Mouse (Mus musculus): ENCODE measurements at regions not wholly inside any gene's neighbourhood (a gene's known extent, or its start where the extent isn't known, plus 50 kb on each side); places are given as distances from the start of the nearest gene placed in this dataset.

DNA sequence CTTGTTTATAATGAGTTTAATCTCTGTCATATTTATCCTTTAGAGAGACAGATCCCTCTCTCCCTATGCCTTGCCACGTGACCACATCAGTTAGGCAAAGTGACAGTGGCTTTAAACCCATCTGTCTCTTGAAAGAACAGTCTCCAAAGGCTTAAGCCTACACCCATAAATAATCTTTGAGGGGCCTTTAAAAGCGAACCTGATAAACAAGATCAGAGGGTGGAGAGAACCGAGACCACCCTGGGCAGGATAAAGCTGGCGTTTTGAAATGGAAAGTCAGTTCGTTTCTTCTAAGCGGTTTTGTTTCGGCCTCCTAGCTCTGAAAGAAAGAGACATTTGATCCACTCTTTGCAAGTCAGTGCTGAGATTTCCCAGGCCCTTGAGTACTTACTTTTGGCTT, 149.5 kb downstream of the Ackr3 start:
- DNase-seq = no peak

GRCm38 (mm10) chr1:90356567-90356966, 152.8 kb downstream of the Ackr3 start:
- no peak for DNase-seq

- DNase-seq = no peak
Observed at GRCm38 (mm10) chr1:90357391-90357790, 153.6 kb downstream of the Ackr3 start.

DNA sequence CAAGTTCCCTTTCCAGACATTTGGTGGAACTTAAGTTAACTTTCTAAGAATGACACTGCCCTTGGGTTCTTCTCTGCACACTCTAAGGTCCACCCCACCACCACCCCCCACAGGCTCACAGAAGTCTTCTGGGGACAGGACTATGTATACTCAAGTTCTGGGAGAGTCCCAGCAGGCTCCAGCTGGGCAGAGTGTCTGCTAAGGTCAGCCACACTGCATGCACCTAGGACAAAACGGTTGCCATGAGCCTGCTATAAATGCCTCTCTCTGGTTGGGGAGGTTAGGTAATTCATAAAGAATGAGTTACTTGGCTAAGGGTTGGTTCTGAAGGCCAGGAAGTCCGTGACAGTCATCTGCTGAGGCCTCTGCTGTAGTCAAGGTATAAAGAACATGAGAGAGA, 155.2 kb downstream of the Ackr3 start:
- no peak for DNase-seq

DNA sequence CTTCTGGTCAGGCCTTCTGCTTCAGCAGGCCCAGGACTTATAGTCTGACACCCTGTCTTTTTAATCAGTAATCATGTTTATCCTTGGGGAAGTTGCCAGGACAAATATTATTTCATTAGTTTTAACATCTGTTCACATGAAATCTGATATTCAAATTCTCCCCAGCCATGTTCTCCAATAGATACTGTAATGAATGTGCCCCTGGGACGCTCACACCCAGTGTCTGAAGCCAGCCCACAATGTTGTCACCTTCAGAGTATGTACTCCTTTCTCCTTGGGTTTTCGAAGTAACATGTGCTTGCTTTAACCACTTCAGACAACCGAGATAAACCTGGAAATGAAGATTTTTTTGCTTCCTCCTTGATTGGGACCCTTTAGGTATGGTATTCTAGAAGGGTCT, 156.3 kb downstream of the Ackr3 start:
- no peak for DNase-seq

- DNase-seq = no peak
Observed at GRCm38 (mm10) chr1:90364444-90364843, 160.7 kb downstream of the Ackr3 start.

GRCm38 (mm10) chr1:90368581-90368980, 164.8 kb downstream of the Ackr3 start:
- DNase-seq = no peak

- no peak for DNase-seq
Observed at GRCm38 (mm10) chr1:90369287-90369686, 165.5 kb downstream of the Ackr3 start.

DNA sequence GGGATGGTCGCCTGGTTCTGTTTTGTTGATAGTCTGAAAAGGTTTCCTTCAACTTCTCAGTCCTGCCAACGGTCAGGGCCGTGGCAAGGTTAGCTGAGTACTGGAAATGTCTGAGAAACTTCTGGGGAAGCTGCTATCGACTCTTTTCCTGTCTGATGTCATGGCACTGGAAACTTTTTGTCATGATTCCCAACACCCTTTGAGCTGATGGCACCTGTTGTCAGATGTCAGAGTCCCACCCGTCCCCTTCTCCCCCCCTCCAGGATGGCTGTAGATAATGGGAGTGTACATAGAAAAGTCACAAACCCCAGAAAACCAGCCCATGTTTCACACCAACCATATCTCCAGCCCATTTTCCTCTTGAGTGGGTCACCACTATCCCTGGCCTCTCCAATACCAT, 167.0 kb downstream of the Ackr3 start:
- no peak for DNase-seq

GRCm38 (mm10) chr1:90373001-90373400, 169.2 kb downstream of the Ackr3 start:
- no peak for DNase-seq

DNA sequence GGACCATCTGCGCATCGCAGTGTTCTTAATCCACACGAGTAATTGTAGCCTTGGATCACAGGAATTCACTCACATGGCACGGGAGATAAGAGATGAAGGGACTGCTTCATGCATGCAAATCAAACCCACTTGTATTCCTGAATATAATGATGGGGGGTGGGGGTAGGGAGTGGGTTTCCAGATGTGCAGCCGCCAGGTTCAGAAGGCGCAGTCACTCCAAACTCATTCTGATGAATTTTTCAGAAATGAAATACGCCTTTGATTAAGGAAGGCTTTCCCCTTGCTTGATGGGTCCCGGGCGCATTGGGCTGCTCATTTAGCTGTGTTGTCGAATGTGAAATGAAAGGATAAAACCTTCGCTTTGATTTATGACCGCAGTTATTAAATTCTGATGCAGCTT, 170.7 kb downstream of the Ackr3 start:
- DNase-seq = no peak

DNA sequence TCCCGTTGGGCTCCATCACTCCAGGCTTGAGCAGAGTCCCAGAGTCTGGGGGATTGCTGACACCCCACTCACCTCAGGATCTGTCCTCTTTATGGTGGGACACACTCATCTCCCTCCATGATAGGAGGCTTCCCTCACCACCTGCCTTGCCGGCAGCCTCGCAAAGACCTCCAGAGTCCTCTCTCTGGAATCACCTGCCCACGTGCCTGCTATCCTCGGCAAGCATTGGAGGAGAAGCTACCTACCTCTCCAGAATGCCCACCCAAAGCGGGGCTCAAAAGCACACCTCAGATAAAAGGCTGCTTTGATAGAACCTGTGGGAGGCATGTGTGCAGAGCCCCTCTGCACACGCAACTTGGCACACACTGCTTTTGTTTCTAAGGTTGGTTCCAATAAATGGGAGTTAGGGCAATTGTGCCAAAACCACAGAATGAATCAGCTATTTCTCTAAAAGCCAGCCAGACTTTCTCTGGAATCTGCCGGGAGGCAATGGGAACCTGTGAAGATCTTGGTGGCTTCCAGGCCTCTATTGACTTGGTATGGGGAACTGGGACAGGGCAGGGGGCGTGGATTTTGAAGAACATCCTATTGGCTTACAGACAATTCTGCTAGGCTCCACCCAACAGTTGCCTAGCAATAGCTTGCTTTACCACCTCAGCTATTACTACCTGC, 176.4 kb downstream of the Ackr3 start:
- no peak for DNase-seq

GRCm38 (mm10) chr1:90382941-90383470, 179.2 kb downstream of the Ackr3 start:
- no peak for DNase-seq

- no peak for DNase-seq
Observed at GRCm38 (mm10) chr1:90385024-90385423, 181.2 kb downstream of the Ackr3 start.

DNA sequence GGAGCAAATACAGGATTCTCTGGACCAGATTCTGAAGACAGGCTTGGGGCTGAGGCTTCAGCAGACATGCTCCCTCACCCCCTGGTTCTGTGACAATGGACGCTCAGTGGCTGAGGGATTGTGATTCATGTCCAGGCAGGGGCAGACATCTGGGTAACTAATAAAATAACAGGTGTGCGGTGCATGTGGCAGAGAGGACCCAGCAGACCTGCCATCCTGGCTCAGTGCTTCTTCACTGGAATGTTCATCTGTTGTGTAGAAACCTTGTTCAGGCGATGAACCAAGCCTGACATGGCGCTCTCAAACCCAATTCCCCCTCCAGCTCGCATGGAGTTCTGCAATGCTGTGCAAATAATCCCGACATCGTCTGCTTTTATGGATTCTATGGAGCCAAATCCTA, 183.0 kb downstream of the Ackr3 start:
- DNase-seq = no peak

- DNase-seq = no peak
Observed at GRCm38 (mm10) chr1:90390422-90390821, 186.6 kb downstream of the Ackr3 start.

GRCm38 (mm10) chr1:90393861-90394260, 190.1 kb downstream of the Ackr3 start:
- no peak for DNase-seq

- no peak for DNase-seq
Observed at GRCm38 (mm10) chr1:90395331-90396016, 191.7 kb downstream of the Ackr3 start.

DNA sequence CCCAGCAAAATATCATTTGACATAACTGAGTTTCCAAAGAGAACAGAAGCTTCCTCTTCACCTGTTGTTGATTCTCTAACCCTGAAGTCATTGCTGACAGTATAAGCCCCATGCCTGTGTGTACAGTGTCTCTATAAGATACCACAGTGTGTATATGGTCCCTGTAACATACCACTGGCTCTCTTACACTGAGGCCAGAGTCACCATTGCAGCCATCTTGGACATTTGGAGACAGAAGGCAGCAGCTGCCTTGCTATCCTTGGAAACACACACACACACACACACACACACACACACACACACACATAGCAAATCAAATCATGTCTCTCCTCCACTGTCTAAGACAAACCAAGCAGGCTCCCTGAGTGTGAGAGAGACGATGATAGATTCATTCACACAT, 192.9 kb downstream of the Ackr3 start:
- no peak for DNase-seq

GRCm38 (mm10) chr1:90397355-90397754, 193.6 kb downstream of the Ackr3 start:
- no peak for DNase-seq

DNA sequence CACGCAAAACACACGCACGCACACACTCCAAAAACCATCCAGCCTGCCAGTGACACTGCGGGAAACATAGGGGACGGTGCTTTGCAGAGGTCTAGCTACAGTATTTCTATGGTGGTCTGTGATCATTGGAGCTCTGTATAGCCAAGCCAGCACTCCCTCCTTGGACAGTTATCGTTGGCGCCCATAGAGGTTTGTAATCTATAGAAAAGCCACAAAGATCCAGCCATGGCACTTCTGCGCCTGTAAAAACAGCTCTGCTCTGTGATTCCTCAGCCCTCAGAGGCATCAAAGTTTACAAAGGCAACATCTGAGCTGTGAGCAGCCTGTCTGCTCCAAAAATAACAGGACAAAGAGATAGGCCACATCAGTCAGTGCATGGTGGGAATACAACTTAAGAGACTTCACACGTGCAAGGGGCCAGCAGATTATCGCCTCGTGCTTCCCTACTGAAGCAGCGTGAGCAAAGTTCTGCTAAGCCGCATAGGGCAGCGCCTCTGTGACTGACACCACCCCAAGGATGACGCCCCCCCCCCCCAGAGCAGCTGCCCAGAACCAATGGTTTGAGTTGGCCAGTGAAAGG, 194.7 kb downstream of the Ackr3 start:
- no peak for DNase-seq

DNA sequence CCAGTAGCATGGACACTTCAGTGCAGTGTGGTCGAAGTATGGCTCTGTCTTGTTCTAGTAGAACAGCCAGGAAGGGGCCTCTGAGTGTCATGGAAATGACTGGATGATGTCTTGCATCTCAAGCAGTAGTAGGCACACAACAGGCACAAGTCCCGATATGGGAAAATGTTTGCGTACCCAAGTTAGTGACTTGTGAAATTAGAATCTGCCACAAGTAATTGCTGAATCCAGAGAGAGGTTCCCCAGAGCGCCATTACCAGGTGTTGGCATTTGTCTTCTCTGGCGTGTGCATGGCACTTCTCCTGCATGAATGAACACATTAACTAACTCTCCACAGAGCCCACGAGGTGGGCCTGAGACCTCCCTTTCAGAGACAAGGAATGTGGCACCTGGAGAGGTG, 199.3 kb downstream of the Ackr3 start:
- no peak for DNase-seq

DNA sequence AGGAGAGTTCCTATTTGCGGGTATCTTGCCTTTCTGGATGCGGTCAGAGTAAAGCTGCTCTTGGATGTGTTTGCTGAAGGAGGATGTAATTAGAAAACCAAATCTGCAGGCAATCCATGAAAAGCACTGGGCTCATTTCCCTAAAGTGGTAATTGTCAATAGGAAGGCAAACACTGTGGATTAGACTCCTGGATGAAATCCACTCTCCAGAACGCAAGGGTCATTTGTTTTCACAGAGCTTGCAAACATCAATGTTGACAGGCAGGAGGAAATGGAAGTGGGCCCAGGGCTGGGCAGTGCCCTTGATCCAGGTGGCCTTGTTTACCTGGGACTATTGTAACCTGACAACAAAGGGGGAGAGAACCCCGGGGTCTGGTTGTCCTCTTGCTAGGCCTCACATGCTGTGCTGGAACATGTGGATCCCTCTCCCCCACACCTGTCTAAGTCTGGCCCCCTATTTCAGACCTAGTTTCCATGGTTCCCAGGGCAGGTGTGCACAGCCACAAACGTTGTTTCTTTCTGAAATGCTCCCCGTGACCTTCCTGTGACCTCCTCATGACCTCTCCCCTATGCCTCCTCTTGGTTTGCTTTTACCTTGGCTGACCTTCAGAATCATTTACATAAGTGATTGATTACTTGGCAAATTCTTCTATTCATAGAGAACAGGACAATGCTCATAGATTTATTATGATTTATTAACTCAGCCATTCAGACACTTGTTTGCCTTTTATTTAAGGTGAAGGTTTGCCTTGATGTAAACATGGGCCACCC, 197.9 kb upstream of the Cops8 start:
- DNase-seq = no peak

Data from thymus, adult 18-20 months (tissue).